Mouse (Mus musculus) cortical plate, adult 2 months (tissue): ENCODE measurements at regions not wholly inside any gene's neighbourhood (a gene's known extent, or its start where the extent isn't known, plus 50 kb on each side); places are given as distances from the start of the nearest gene placed in this dataset.

Source experiments
- H3K27ac ChIP-seq: fragments of 200-500 bp; 2 replicates; pipeline ENCODE4 v1.5.1; 2012; ENCODE audit warnings: low read length, control low read depth, inconsistent platforms; ENCODE audit not compliant: insufficient read depth
- H3K4me1 ChIP-seq: fragments of 200-500 bp; 2 replicates; pipeline ENCODE4 v1.6.1; 2011; ENCODE audit warnings: low read length; ENCODE audit not compliant: control insufficient read depth, insufficient read depth
- H3K4me3 ChIP-seq: fragments of 200-500 bp; 2 replicates; pipeline ENCODE4 v1.5.1; 2011; ENCODE audit warnings: mild to moderate bottlenecking, low read length, control low read depth; ENCODE audit not compliant: insufficient read depth
- CTCF ChIP-seq: fragments of 200-500 bp; IDR thresholded peaks from 2 replicates; pipeline ENCODE4 v1.5.1; 2011; ENCODE audit warnings: mild to moderate bottlenecking, control low read depth, low read length; ENCODE audit not compliant: insufficient read depth; ENCODE audit errors: extremely low read depth
- POLR2A ChIP-seq: fragments of 200-500 bp; IDR thresholded peaks from 2 replicates; pipeline ENCODE4 v1.6.1; 2011; ENCODE audit warnings: mild to moderate bottlenecking, low read length, control low read depth; ENCODE audit not compliant: insufficient read depth; ENCODE audit errors: extremely low read depth

DNA sequence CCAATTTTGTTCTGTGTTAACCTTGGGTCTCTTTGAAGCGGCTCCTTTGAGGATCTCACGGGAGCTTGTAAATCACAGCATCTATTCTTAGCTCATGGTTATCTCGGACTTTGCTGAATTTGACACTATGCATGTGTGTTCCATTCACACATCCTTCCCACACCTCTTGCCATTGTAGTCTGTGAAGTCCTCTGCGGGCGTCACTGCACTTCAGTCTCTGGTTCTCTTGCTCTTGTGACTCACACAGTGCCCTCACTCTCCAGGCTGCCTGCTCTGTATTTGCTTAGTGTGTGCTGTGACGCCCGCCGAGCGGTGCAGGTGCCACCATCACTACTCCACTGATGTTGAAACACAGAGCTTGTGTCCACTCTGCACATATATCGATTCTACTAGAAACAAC is 1271.2 kb downstream of the Synb start:
- Histone ChIP-seq H3K4me3 (no peak overlapping the region), H3K4me1 (peaks cover 2% of the 10 kb centered on the region; the same call in 1 of the 2 replicates), H3K27ac (no peak overlapping the region)
- TF ChIP-seq CTCF (no peak), POLR2A (no peak)

- H3K4me1 ChIP-seq: peaks cover 2% of the 10 kb centered on the region; the same call in 1 of the 2 replicates
- no peak overlapping the region for H3K27ac ChIP-seq
- H3K4me3 ChIP-seq: no peak overlapping the region
- TF ChIP-seq CTCF (no peak), POLR2A (no peak)
These were observed 1272.9 kb downstream of the Synb start for GRCm38 (mm10) chr14:68021240-68021639.

GRCm38 (mm10) chr14:68020769-68021168 is 1273.3 kb downstream of the Synb start:
- Histone ChIP-seq H3K27ac (no peak overlapping the region), H3K4me3 (no peak overlapping the region), H3K4me1 (peaks cover 2% of the 10 kb centered on the region; the same call in 1 of the 2 replicates)
- TF ChIP-seq CTCF (no peak), POLR2A (no peak)

- TF ChIP-seq POLR2A (no peak), CTCF (no peak)
- Histone ChIP-seq H3K27ac (no peak overlapping the region), H3K4me3 (no peak overlapping the region), H3K4me1 (peaks cover 2% of the 10 kb centered on the region; the same call in 1 of the 2 replicates)
These were observed 1275.4 kb downstream of the Synb start for GRCm38 (mm10) chr14:68018686-68019085.

GRCm38 (mm10) chr14:67996790-67997417 is 1297.2 kb downstream of the Synb start:
- TF ChIP-seq POLR2A (no peak), CTCF (no peak)
- no peak overlapping the region for H3K27ac ChIP-seq
- no peaks in the 10 kb centered on the region for H3K4me1 ChIP-seq
- no peak overlapping the region for H3K4me3 ChIP-seq

DNA sequence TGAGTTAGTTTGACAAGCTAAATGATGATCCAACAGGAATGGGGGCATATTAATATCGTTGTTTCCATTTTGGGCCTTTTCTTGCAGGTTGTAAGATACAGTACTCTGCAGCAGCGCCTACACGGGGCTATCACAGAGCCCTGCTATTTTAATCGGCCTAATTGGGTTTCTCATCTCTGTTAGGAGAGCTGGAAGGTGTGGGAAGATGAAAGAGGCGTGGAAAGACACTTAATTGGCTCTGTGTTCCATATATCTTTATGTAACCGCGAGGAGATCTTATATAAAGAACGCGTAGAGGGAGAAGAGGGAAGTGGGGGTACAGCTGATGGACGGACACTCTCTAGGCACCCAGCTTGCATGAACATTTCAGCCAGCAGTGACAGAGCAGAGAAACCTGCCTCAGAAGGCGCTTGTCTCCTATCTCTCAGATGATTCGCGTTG is 1300.5 kb downstream of the Synb start:
- no peaks in the 10 kb centered on the region for H3K4me1 ChIP-seq
- no peak overlapping the region for H3K4me3 ChIP-seq
- peak overlapping the region; percentile 32 for H3K27ac ChIP-seq
- TF ChIP-seq POLR2A (peak; percentile 62; the same call in 1 of the 2 replicates), CTCF (no peak)

- Histone ChIP-seq H3K4me1 (no peaks in the 10 kb centered on the region), H3K27ac (peak overlapping the region; percentile 32; the same call in 1 of the 2 replicates), H3K4me3 (no peak overlapping the region)
- TF ChIP-seq CTCF (peak; percentile 91), POLR2A (no peak)
These were observed 1301.0 kb downstream of the Synb start for GRCm38 (mm10) chr14:67993142-67993541.

DNA sequence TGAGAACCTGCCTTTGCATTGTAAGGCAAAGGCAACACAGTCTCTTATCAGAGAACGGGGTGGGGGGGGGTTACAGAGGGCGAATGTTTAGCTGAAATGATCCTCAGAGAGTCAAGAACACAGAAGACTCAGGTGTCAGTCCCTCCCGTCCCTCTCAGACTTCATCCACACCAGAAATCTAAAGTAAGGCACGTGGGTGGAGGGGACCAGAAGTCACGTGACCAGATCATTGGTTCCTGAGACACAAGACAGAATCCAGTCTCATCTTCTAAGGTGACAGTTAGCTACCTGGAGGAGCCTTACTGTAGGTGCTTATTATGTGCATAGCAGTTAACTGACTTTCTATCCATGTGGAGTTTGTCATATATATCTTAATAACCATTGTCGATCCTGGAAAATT is 1302.0 kb downstream of the Synb start:
- Histone ChIP-seq H3K4me3 (no peak overlapping the region), H3K4me1 (no peaks in the 10 kb centered on the region), H3K27ac (no peak overlapping the region)
- TF ChIP-seq CTCF (no peak), POLR2A (no peak)

GRCm38 (mm10) chr14:67990271-67990670 is 1303.8 kb downstream of the Synb start:
- TF ChIP-seq POLR2A (no peak), CTCF (no peak)
- no peak overlapping the region for H3K4me3 ChIP-seq
- no peaks in the 10 kb centered on the region for H3K4me1 ChIP-seq
- H3K27ac ChIP-seq: no peak overlapping the region
